Mouse (Mus musculus): ENCODE measurements around the gene H2-Eb1. TPM values are rescaled to one million over a fixed set of nuclear protein-coding genes. Genes with fewer than 3 reads are reported as not detected.

H2-Eb1 gene
- polyA plus RNA-seq, 1 experiment from 2014 or later, result 54.0 TPM

DNA sequence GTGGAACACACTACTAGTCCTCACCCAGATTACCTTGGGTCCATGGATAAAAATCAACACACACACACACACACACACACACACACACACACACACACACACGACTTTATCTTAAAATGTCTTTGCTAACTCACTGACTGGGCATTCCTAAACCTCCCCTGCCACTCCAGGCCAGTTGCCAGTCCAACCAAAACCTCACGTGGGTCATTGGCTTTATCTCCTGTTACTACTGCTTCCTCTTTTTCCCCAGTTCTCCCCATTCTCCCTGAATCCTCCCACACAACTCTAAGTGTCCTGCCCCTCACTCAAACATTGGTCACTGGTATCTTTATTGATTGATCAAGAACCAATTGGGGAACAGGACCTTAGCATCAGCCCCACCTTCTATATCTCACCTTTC is 11.6 kb downstream of the H2-Eb1 start:
- H3K27ac ChIP-seq (ENCODE audit: low read length), result no peak overlapping the region
- no peak overlapping the region for H3K4me2 ChIP-seq (ENCODE audit: low read depth, low read length)
- H3K36me3 ChIP-seq (ENCODE audit: control insufficient read depth, insufficient read depth), result no peaks in the 10 kb centered on the region
- H3K9me3 ChIP-seq (replicated peaks; ENCODE audit: control insufficient read depth, low read length), result no peaks in the 10 kb centered on the region
- 12% methylated on average over 2 of the region's 2 CpGs for WGBS
- ATAC-seq (replicated peaks; ENCODE audit: extremely low read depth, insufficient read depth, low FRiP score), result no peak
- no peak overlapping the region for H3K4me3 ChIP-seq (ENCODE audit: low read length)
- H3K27me3 ChIP-seq (ENCODE audit: control insufficient read depth, insufficient read depth, low read length), result no peaks in the 10 kb centered on the region
- no peak overlapping the region for H3K9ac ChIP-seq (ENCODE audit: low read length)
- H3K4me1 ChIP-seq (ENCODE audit: control insufficient read depth, insufficient read depth, low read length), result no peaks in the 10 kb centered on the region

- no peaks in the 10 kb centered on the region for H3K36me3 ChIP-seq (ENCODE audit: control insufficient read depth, insufficient read depth)
- no peak for ATAC-seq (replicated peaks; ENCODE audit: extremely low read depth, insufficient read depth, low FRiP score)
- 47% methylated on average over 4 of the region's 4 CpGs for WGBS
- H3K4me3 ChIP-seq (ENCODE audit: low read length), result no peak within 1 kb of the TSS
- no peak within 1 kb of the TSS for H3K27ac ChIP-seq (ENCODE audit: low read length)
- H3K4me1 ChIP-seq (ENCODE audit: control insufficient read depth, insufficient read depth, low read length), result no peaks in the 10 kb centered on the region
- H3K27me3 ChIP-seq (ENCODE audit: control insufficient read depth, insufficient read depth, low read length), result no peaks in the 10 kb centered on the region
- H3K9me3 ChIP-seq (replicated peaks; ENCODE audit: control insufficient read depth, low read length), result no peaks in the 10 kb centered on the region
- no peak within 1 kb of the TSS for H3K9ac ChIP-seq (ENCODE audit: low read length)
- no peak within 1 kb of the TSS for H3K4me2 ChIP-seq (ENCODE audit: low read depth, low read length)
Measured at GRCm38 (mm10) chr17:34325436-34325835, 19.8 kb downstream of the H2-Eb1 start, which contains the start of gene H2-Eb2. Gene H2-Eb2 (plus strand): TSS chr17:34325665.

DNA sequence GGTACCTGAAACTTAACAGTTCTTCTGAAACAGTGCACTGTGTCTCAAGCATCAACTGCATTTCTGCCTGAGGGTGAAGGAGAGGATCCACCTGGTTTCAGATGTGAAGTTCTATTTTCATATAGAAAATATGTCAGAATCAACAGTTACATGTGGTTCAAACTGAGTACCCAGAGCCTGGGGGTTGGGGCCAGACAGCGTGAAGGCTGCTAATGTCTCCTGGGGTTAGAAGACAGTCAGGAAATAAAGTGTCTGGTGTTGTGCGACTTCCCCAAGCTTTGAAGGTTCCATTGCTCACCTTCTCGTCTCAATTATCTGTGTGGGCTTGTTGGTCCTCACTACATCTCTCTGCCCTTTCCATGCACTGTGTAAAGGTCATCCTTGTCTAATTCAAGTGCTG is 20.7 kb downstream of the H2-Eb1 start:
- Histone ChIP-seq H3K4me3 (ENCODE audit: low read length) (no peak overlapping the region), H3K27ac (ENCODE audit: low read length) (no peak overlapping the region), H3K27me3 (ENCODE audit: control insufficient read depth, insufficient read depth, low read length) (no peaks in the 10 kb centered on the region), H3K9ac (ENCODE audit: low read length) (no peak overlapping the region), H3K4me1 (ENCODE audit: control insufficient read depth, insufficient read depth, low read length) (no peaks in the 10 kb centered on the region), H3K9me3 (replicated peaks; ENCODE audit: control insufficient read depth, low read length) (no peaks in the 10 kb centered on the region), H3K4me2 (ENCODE audit: low read depth, low read length) (no peak overlapping the region), H3K36me3 (ENCODE audit: control insufficient read depth, insufficient read depth) (no peaks in the 10 kb centered on the region)
- no peak for ATAC-seq (replicated peaks; ENCODE audit: extremely low read depth, insufficient read depth, low FRiP score)
- WGBS, result 66% methylated on average over 3 of the region's 3 CpGs

- Histone ChIP-seq H3K9ac (ENCODE audit: low read length) (no peak overlapping the region), H3K27me3 (ENCODE audit: control insufficient read depth, insufficient read depth, low read length) (no peaks in the 10 kb centered on the region), H3K4me1 (ENCODE audit: control insufficient read depth, insufficient read depth, low read length) (no peaks in the 10 kb centered on the region), H3K27ac (ENCODE audit: low read length) (no peak overlapping the region), H3K4me3 (ENCODE audit: low read length) (no peak overlapping the region), H3K4me2 (ENCODE audit: low read depth, low read length) (no peak overlapping the region), H3K36me3 (ENCODE audit: control insufficient read depth, insufficient read depth) (no peaks in the 10 kb centered on the region), H3K9me3 (replicated peaks; ENCODE audit: control insufficient read depth, low read length) (no peaks in the 10 kb centered on the region)
- no peak for ATAC-seq (replicated peaks; ENCODE audit: extremely low read depth, insufficient read depth, low FRiP score)
- 20% methylated on average over 2 of the region's 2 CpGs for WGBS
Measured at GRCm38 (mm10) chr17:34329807-34330206, 24.1 kb downstream of the H2-Eb1 start.

GRCm38 (mm10) chr17:34331200-34331599 is 25.5 kb downstream of the H2-Eb1 start:
- Histone ChIP-seq H3K27me3 (ENCODE audit: control insufficient read depth, insufficient read depth, low read length) (no peaks in the 10 kb centered on the region), H3K4me3 (ENCODE audit: low read length) (no peak overlapping the region), H3K4me1 (ENCODE audit: control insufficient read depth, insufficient read depth, low read length) (no peaks in the 10 kb centered on the region), H3K9me3 (replicated peaks; ENCODE audit: control insufficient read depth, low read length) (no peaks in the 10 kb centered on the region), H3K27ac (ENCODE audit: low read length) (no peak overlapping the region), H3K4me2 (ENCODE audit: low read depth, low read length) (no peak overlapping the region), H3K36me3 (ENCODE audit: control insufficient read depth, insufficient read depth) (no peaks in the 10 kb centered on the region), H3K9ac (ENCODE audit: low read length) (no peak overlapping the region)
- no peak for ATAC-seq (replicated peaks; ENCODE audit: extremely low read depth, insufficient read depth, low FRiP score)
- WGBS, result 95% methylated on average over 1 of the region's 1 CpGs

DNA sequence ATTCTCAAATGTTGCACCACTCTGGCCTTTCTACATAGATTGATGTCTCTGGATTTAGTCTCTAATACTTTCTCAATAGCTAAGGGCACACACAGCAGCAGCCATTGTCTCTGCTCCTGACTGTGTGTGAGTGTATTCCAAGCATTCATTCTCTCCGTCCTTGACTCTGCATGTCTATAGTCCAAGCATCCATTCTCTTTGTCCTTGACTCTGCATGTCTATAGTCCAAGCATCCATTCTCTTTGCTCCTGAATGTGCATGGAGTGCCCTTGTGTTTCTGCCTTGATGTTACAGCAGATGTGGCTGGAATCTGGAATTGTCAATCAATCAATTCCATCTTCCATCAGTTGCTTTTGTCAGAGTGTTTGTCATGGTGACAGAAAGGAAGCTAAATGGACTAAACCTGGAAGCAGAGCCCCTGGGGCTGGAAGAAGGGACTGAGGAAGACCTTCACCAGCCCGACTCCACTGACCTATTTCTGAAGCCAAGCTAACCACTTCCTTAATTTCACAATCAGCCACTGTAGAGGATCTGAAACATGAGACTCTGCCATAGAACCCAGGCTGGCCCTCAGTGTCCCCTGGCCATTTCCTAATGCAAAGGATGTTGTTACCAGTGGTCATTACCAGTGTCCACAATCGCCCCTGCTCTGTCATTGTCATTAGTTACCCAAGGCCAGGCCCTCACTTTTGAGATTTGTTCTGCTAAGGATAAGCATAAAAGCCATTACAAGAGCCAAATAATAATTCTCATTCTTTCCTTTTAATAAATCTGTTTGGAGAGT is 35.1 kb downstream of the H2-Eb1 start:
- Histone ChIP-seq H3K36me3 (ENCODE audit: control insufficient read depth, insufficient read depth) (no peaks in the 10 kb centered on the region), H3K4me3 (ENCODE audit: low read length) (no peak overlapping the region), H3K9ac (ENCODE audit: low read length) (no peak overlapping the region), H3K4me1 (ENCODE audit: control insufficient read depth, insufficient read depth, low read length) (no peaks in the 10 kb centered on the region), H3K27ac (ENCODE audit: low read length) (no peak overlapping the region), H3K27me3 (ENCODE audit: control insufficient read depth, insufficient read depth, low read length) (no peaks in the 10 kb centered on the region; the same call in 1 of the 2 replicates), H3K9me3 (replicated peaks; ENCODE audit: control insufficient read depth, low read length) (no peaks in the 10 kb centered on the region), H3K4me2 (ENCODE audit: low read depth, low read length) (no peak overlapping the region)
- WGBS, result 44% methylated on average over 3 of the region's 3 CpGs
- ATAC-seq (replicated peaks; ENCODE audit: extremely low read depth, insufficient read depth, low FRiP score), result no peak

DNA sequence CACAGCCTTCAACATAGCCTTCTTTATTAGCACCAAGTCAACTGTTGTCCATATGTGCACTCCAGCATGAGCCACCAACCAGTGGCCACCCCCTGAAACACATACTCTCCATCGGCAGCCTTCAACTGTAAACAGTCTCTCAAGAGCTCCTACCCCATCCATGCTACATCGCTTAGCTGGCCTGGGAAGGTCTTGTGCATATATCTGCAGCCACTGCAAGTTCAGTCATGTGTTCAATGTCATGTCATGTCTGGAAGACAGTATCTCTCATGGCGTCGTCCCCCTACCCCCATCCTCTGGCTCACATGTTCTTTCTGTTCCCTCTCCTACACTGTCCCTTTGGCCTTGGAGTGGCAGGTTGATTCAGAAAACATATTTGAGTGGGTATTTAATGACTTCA is 39.2 kb downstream of the H2-Eb1 start:
- H3K4me3 ChIP-seq (ENCODE audit: low read length), result no peak overlapping the region
- H3K27ac ChIP-seq (ENCODE audit: low read length), result no peak overlapping the region
- ATAC-seq (replicated peaks; ENCODE audit: extremely low read depth, insufficient read depth, low FRiP score), result no peak

DNA sequence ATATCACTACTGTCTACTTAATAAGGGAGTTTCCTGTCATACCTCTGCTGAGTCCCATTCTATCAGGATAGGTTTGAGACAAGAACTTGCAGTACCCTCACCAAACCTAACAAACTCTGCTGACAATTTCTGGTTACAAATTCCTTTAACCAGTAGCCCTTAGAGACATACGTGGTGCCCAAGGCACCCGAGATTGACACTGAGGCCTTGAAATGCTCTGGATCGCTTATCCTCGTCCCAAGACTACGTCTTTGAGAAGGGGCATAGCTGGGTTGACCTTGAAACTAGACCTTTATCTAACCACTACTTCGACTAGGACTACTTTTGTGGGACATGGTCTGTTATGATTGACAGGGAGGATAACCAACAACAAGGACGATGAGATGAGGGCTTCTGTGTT is 39.8 kb downstream of the H2-Eb1 start:
- Histone ChIP-seq H3K4me1 (ENCODE audit: control insufficient read depth, insufficient read depth, low read length) (no peaks in the 10 kb centered on the region), H3K27ac (ENCODE audit: low read length) (no peak overlapping the region), H3K9me3 (replicated peaks; ENCODE audit: control insufficient read depth, low read length) (no peaks in the 10 kb centered on the region), H3K36me3 (ENCODE audit: control insufficient read depth, insufficient read depth) (no peaks in the 10 kb centered on the region), H3K4me3 (ENCODE audit: low read length) (no peak overlapping the region), H3K4me2 (ENCODE audit: low read depth, low read length) (no peak overlapping the region), H3K27me3 (ENCODE audit: control insufficient read depth, insufficient read depth, low read length) (no peaks in the 10 kb centered on the region; the same call in 1 of the 2 replicates), H3K9ac (ENCODE audit: low read length) (no peak overlapping the region)
- ATAC-seq (replicated peaks; ENCODE audit: extremely low read depth, insufficient read depth, low FRiP score), result no peak
- WGBS, result 77% methylated on average over 7 of the region's 7 CpGs

More for the DNA sequence above, 39.2 kb downstream of the H2-Eb1 start:
- Histone ChIP-seq H3K27me3 (ENCODE audit: control insufficient read depth, insufficient read depth, low read length) (no peaks in the 10 kb centered on the region; the same call in 1 of the 2 replicates), H3K4me2 (ENCODE audit: low read depth, low read length) (no peak overlapping the region), H3K36me3 (ENCODE audit: control insufficient read depth, insufficient read depth) (no peaks in the 10 kb centered on the region), H3K4me1 (ENCODE audit: control insufficient read depth, insufficient read depth, low read length) (no peaks in the 10 kb centered on the region), H3K9me3 (replicated peaks; ENCODE audit: control insufficient read depth, low read length) (no peaks in the 10 kb centered on the region), H3K9ac (ENCODE audit: low read length) (no peak overlapping the region)
- 79% methylated on average over 4 of the region's 4 CpGs for WGBS

DNA sequence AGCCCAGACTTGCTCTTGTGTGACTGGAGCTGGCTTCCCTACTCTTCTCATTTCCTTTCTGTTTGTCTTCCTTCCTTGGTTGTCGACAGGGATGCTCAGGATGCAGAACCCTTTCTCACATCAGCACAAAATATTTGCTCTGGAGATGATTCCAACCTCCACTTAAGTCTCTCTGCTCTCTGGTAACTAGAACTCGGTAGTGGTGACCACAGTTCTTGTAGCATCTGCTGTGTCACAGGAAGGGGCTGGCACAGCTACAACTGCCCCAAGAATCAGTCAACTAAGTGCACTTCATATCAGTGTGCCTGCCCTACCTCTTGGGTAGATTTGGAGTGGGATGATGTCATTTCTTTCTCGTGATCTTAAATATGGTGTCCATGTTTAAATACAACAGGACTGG is 40.4 kb downstream of the H2-Eb1 start:
- no peak for ATAC-seq (replicated peaks; ENCODE audit: extremely low read depth, insufficient read depth, low FRiP score)
- Histone ChIP-seq H3K9me3 (replicated peaks; ENCODE audit: control insufficient read depth, low read length) (no peaks in the 10 kb centered on the region), H3K4me3 (ENCODE audit: low read length) (no peak overlapping the region), H3K27me3 (ENCODE audit: control insufficient read depth, insufficient read depth, low read length) (no peaks in the 10 kb centered on the region; the same call in 1 of the 2 replicates), H3K4me1 (ENCODE audit: control insufficient read depth, insufficient read depth, low read length) (no peaks in the 10 kb centered on the region), H3K9ac (ENCODE audit: low read length) (no peak overlapping the region), H3K4me2 (ENCODE audit: low read depth, low read length) (no peak overlapping the region), H3K27ac (ENCODE audit: low read length) (no peak overlapping the region), H3K36me3 (ENCODE audit: control insufficient read depth, insufficient read depth) (no peaks in the 10 kb centered on the region)
- WGBS, result 62% methylated on average over 3 of the region's 3 CpGs
